Mouse (Mus musculus) ES-Bruce4 (cell line): ENCODE data around the gene Srrm4.

ENCODE experiments used
- CTCF ChIP-seq: IDR thresholded peaks from one replicate; pipeline ENCODE4 v1.8.1; 2011; ENCODE audit warnings: low read depth, low read length
- EP300 ChIP-seq: IDR thresholded peaks from 2 replicates; pipeline ENCODE4 v1.6.1; 2011; ENCODE audit warnings: low read depth, low read length; ENCODE audit not compliant: insufficient read depth
- POLR2A ChIP-seq: IDR thresholded peaks from one replicate; pipeline ENCODE4 v1.8.1; 2011; ENCODE audit warnings: low read length; ENCODE audit not compliant: insufficient read depth

DNA sequence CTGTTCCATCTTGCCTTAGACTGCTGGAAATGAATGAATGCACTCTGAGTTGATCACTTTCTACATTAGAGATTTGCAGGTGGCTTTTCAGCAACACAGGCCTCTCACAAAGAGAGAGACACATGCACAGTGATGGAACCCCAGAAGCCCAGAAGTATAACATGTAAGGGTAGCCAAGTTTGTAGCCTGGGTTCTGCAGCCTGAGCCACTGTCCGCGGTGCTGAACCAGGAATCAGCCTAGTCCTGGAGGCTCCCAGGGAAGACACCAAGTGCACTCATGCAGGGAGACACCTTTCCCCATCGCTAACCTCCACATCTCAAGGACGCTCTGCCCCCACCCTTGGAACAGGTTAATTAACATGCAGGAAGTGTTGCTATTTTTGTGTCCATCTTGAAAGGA, 73.6 kb downstream of the Srrm4 start:
- no peak for TF ChIP-seq CTCF
- no peak for TF ChIP-seq POLR2A
- no peak for TF ChIP-seq EP300
